Mouse (Mus musculus) bone marrow, adult 2 months (tissue): ENCODE measurements around the gene Atp6v1g3.

Experiments
- CTCF ChIP-seq: fragments of 200-500 bp; IDR thresholded peaks from 2 replicates; pipeline ENCODE4 v1.5.1; 2011; ENCODE audit warnings: low read length, control low read depth; ENCODE audit not compliant: control insufficient read depth, insufficient read depth
- POLR2A ChIP-seq: fragments of 200-500 bp; IDR thresholded peaks from 2 replicates; pipeline ENCODE4 v1.6.1; 2011; ENCODE audit warnings: low read depth, mild to moderate bottlenecking, control low read depth, low read length, borderline replicate concordance; ENCODE audit not compliant: control insufficient read depth

- TF ChIP-seq CTCF (no peak), POLR2A (no peak)
Observed at GRCm38 (mm10) chr1:138273438-138273837, at the start of gene Atp6v1g3.
